Mouse (Mus musculus) liver, embryonic 12.5 days (tissue): ENCODE results near the gene Ccr1. TPM values are rescaled to one million over a fixed set of nuclear protein-coding genes. Genes with fewer than 3 reads are reported as not detected.

ENCODE experiments used
- ATAC-seq: fragments of 200-750 bp; cut with Nextera tagmentation; 2 replicates; pipeline ENCODE4 v1.8.0; 2017; ENCODE audit warnings: moderate number of reproducible peaks, mild to moderate bottlenecking, moderate library complexity
- H3K27ac ChIP-seq: fragments of 300-500 bp; sonication (generic); 2 replicates; pipeline ENCODE4 v1.5.1; 2016; ENCODE audit warnings: mild to moderate bottlenecking
- H3K27me3 ChIP-seq: fragments of 300-500 bp; sonication (generic); replicated peaks from 2 replicates; pipeline ENCODE4 v1.6.1; 2016; ENCODE audit warnings: mild to moderate bottlenecking, moderate library complexity
- H3K36me3 ChIP-seq: fragments of 300-500 bp; sonication (generic); 2 replicates; pipeline ENCODE4 v1.6.1; 2016; ENCODE audit warnings: mild to moderate bottlenecking, moderate library complexity
- H3K4me1 ChIP-seq: fragments of 300-500 bp; sonication (generic); 2 replicates; pipeline ENCODE4 v1.6.1; 2016
- H3K4me2 ChIP-seq: fragments of 300-500 bp; sonication (generic); 2 replicates; pipeline ENCODE4 v1.6.1; 2016; ENCODE audit warnings: mild to moderate bottlenecking, moderate library complexity
- H3K4me3 ChIP-seq: fragments of 300-500 bp; sonication (generic); 2 replicates; pipeline ENCODE4 v1.5.1; 2016; ENCODE audit warnings: mild to moderate bottlenecking, moderate library complexity
- H3K9ac ChIP-seq: fragments of 300-500 bp; sonication (generic); 2 replicates; pipeline ENCODE4 v1.6.1; 2016; ENCODE audit warnings: mild to moderate bottlenecking, moderate library complexity
- H3K9me3 ChIP-seq: fragments of 300-500 bp; sonication (generic); replicated peaks from 2 replicates; pipeline ENCODE4 v1.6.1; 2016; ENCODE audit warnings: mild to moderate bottlenecking, moderate library complexity
- WGBS: fragments of 180-500 bp; shearing (Covaris S2); methylation state at CpG from one replicate; pipeline ENCODE4 v1.1.7; 2016; ENCODE audit not compliant: insufficient replicate concordance; 5-methylcytosine and 5-hydroxymethylcytosine counted together
- polyA plus RNA-seq: library from polyadenylated mRNA; unstranded; fragments of >200 nt; fragmentation: Nextera tagmentation; extraction: Ambion mirVana; gene quantifications from 2 replicates; pipeline ENCODE4 v1.2.1, GENCODE M21; 2016

Ccr1 gene
- 1.4 and 1.6 TPM in 2 replicates for polyA plus RNA-seq

GRCm38 (mm10) chr9:123968290-123968912, at the start of gene Ccr1:
Ccr1 (minus strand) TSS chr9:123968692.
- Histone ChIP-seq H3K27me3 (no peaks in the 10 kb centered on the region), H3K4me2 (no peak within 1 kb of the TSS), H3K4me3 (no peak within 1 kb of the TSS), H3K27ac (peak within 1 kb of the TSS; percentile 59; the same call in 1 of the 2 replicates), H3K4me1 (peaks cover 19% of the 10 kb centered on the region), H3K36me3 (no peaks in the 10 kb centered on the region), H3K9me3 (no peaks in the 10 kb centered on the region), H3K9ac (no peak within 1 kb of the TSS)
- 55% methylated on average over 1 of the region's 1 CpGs for WGBS
- no peak for ATAC-seq

DNA sequence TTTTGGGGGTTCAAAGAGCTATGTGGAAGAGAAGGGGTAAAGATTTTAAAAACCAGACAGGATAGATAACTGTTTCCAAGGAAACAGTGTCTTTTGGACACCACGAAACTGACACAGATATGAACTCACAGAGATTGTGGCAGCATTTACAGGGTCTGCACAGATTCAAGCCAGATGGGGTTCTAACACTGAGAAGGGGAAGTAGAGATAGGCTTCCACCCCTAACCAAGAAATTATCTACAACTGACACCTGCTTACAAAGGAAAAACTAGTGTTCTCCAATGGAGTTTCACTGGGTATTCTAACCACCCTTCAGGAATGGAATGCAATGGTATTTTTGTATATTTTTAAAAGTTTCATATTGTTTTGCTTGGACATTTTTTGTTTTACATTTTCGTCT, 47.6 kb upstream of the Ccr1 start:
- ATAC-seq = peak; percentile 60
- H3K9me3 ChIP-seq = no peaks in the 10 kb centered on the region
- whole genome bisulfite sequencing = 19% methylated on average over 2 of the region's 2 CpGs

GRCm38 (mm10) chr9:124014985-124015652, 46.6 kb upstream of the Ccr1 start:
- Histone ChIP-seq H3K4me2 (no peak overlapping the region), H3K9ac (no peak overlapping the region), H3K4me3 (no peak overlapping the region), H3K36me3 (no peaks in the 10 kb centered on the region), H3K27me3 (peaks cover 13% of the 10 kb centered on the region; the same call in 1 of the 2 replicates), H3K4me1 (peaks cover 9% of the 10 kb centered on the region), H3K27ac (no peak overlapping the region), H3K9me3 (no peaks in the 10 kb centered on the region)
- peak; percentile 52; the same call in 1 of the 2 replicates for ATAC-seq
- WGBS = 55% methylated on average over 2 of the region's 2 CpGs

More for the DNA sequence above, 47.6 kb upstream of the Ccr1 start:
- Histone ChIP-seq H3K9ac (no peak overlapping the region), H3K36me3 (no peaks in the 10 kb centered on the region), H3K27ac (no peak overlapping the region), H3K4me1 (peaks cover 9% of the 10 kb centered on the region), H3K27me3 (peaks cover 13% of the 10 kb centered on the region; the same call in 1 of the 2 replicates), H3K4me3 (no peak overlapping the region), H3K4me2 (no peak overlapping the region)

GRCm38 (mm10) chr9:124013270-124013669, 44.8 kb upstream of the Ccr1 start:
- ATAC-seq = no peak
- Histone ChIP-seq H3K4me2 (no peak overlapping the region), H3K27ac (no peak overlapping the region), H3K9ac (no peak overlapping the region), H3K9me3 (no peaks in the 10 kb centered on the region), H3K4me3 (no peak overlapping the region), H3K4me1 (peaks cover 9% of the 10 kb centered on the region), H3K36me3 (no peaks in the 10 kb centered on the region), H3K27me3 (peaks cover 10% of the 10 kb centered on the region; the same call in 1 of the 2 replicates)
- WGBS = 52% methylated on average over 3 of the region's 3 CpGs

GRCm38 (mm10) chr9:124012691-124013090, 44.2 kb upstream of the Ccr1 start:
- 49% methylated on average over 2 of the region's 2 CpGs for WGBS

DNA sequence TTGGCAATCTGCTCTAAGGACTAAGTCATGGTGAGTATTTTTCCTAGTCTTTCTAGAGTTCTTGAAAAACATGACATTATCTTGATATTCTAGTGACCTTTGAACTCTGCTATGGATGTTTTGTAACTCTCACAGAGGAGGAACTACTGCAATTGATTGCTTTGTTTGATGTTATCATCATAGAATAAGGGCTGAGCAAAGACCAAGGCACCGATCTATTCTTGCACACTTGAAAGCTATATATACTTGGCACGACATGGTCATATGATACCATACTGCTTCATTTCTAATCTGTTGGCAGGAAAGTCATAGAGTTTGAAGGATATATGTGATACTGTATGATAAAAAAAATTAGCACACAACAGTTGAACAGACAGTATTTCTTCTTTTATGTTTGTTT, 31.3 kb upstream of the Ccr1 start:
- H3K4me2 ChIP-seq = no peak overlapping the region
- no peak overlapping the region for H3K4me3 ChIP-seq
- H3K4me1 ChIP-seq = peaks cover 20% of the 10 kb centered on the region
- H3K9me3 ChIP-seq = no peaks in the 10 kb centered on the region
- WGBS = 62% methylated on average over 2 of the region's 2 CpGs
- H3K9ac ChIP-seq = no peak overlapping the region
- no peaks in the 10 kb centered on the region for H3K36me3 ChIP-seq
- H3K27ac ChIP-seq = no peak overlapping the region
- ATAC-seq = no peak
- H3K27me3 ChIP-seq = no peaks in the 10 kb centered on the region

More at GRCm38 (mm10) chr9:124012691-124013090, 44.2 kb upstream of the Ccr1 start:
- peaks cover 10% of the 10 kb centered on the region; the same call in 1 of the 2 replicates for H3K27me3 ChIP-seq
- no peak overlapping the region for H3K27ac ChIP-seq
- no peak for ATAC-seq
- H3K36me3 ChIP-seq = no peaks in the 10 kb centered on the region
- H3K4me1 ChIP-seq = peaks cover 9% of the 10 kb centered on the region
- H3K4me3 ChIP-seq = no peak overlapping the region
- no peak overlapping the region for H3K9ac ChIP-seq
- H3K9me3 ChIP-seq = no peaks in the 10 kb centered on the region
- H3K4me2 ChIP-seq = no peak overlapping the region

DNA sequence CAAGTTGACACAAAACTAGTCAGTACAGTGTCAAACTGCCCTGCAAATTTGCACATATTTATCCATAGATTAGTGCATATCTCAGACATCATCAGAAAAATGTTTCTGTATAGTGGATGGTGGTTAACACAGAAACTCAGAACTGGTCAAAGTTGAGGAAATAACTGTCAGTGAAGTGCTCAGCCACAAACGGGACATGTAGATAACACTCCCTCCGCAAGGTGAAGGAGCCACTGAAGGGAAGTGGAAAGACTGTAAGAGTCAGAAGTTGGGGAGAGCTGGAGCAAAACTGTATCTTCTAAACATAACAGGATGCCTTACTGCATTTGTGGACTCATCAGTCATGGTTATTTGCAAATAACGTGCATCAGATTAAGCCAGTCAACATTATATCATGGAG, 29.2 kb upstream of the Ccr1 start:
- Histone ChIP-seq H3K4me3 (no peak overlapping the region), H3K27me3 (no peaks in the 10 kb centered on the region), H3K9ac (no peak overlapping the region), H3K4me1 (peaks cover 20% of the 10 kb centered on the region), H3K9me3 (no peaks in the 10 kb centered on the region), H3K4me2 (no peak overlapping the region), H3K36me3 (no peaks in the 10 kb centered on the region), H3K27ac (0 out of 2 replicates have a peak overlapping the region, but pooled peaks have one; percentile 14)
- ATAC-seq = 0 out of 2 replicates have a peak, but pooled peaks have one; percentile 49
- WGBS = 24% methylated on average over 3 of the region's 3 CpGs

DNA sequence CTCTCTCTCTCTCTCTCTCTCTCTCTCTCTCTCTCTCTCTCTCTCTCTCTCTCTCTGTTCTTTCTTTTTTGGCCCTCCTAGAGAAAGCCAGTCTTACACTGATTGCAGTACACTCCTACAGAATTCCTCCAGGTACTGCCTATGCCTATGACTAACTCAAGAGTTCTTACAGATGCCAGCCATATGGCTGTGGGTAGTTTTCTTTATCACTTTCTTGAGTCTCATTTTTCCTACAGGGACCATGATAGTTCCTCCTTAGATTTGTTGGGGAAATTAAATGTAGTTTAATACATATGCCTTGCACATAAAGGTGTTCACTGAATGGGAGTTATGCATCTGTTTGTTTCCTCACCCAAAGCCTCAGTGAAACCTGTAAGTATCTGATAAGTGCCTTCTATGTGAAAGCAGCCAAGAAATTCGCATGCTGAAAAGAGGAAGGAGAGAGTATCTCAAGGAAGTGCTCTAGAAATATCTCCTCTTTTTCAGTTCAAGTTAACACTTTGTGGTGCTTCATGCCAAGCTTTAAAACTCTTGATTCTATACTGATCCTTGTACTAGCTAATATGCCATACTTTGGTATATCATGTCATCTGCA, 22.9 kb upstream of the Ccr1 start:
- Histone ChIP-seq H3K27ac (no peak overlapping the region), H3K4me3 (no peak overlapping the region), H3K4me2 (0 out of 2 replicates have a peak overlapping the region, but pooled peaks have one; percentile 6), H3K9ac (no peak overlapping the region), H3K36me3 (no peaks in the 10 kb centered on the region), H3K4me1 (peaks cover 34% of the 10 kb centered on the region), H3K9me3 (no peaks in the 10 kb centered on the region), H3K27me3 (no peaks in the 10 kb centered on the region)
- ATAC-seq = peak; percentile 51; the same call in 1 of the 2 replicates
- WGBS = 7% methylated on average over 1 of the region's 1 CpGs

DNA sequence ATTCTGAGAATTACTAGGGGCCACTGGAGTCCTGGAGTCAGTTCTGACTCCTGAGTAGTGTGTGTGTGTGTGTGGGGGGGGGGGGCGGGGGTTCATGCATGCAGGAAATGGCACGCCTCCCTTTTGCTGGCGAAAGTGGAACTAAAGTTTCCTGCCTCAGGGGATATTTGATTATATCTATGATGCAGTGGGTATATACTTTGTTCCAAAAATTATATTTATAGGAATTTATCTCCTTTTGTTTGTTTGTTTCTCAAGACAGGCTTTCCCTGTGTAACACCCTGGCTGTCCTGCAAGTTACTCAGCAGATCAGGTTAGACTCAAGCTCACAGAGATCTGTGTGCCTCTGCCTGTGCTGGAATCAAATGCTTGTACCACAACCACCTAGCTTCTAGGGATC, 21.2 kb upstream of the Ccr1 start:
- Histone ChIP-seq H3K27me3 (no peaks in the 10 kb centered on the region), H3K4me2 (no peak overlapping the region), H3K9me3 (no peaks in the 10 kb centered on the region), H3K4me3 (no peak overlapping the region), H3K36me3 (no peaks in the 10 kb centered on the region), H3K4me1 (peaks cover 44% of the 10 kb centered on the region), H3K27ac (peak overlapping the region; percentile 11; the same call in 1 of the 2 replicates), H3K9ac (no peak overlapping the region)
- 40% methylated on average over 3 of the region's 3 CpGs for WGBS
- no peak for ATAC-seq

DNA sequence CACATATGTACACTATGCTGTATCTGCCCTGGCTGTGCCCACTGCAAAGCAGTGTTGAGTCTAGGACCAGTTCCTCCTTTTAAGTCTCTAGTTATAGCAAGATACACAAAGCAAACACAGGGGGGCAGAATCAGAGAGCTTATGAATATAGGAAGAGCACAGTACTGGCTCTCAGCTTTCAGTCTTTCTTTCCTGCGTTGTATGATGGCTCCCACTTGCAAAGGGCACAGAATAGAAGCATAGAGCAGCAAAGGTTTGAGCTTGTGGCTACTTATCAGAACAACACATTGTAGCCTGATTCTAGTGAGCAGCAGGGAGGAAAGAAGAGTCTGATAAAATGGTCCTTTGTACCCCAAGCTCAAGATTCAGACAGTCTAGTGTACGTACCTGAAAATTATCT, 17.7 kb upstream of the Ccr1 start:
- H3K9me3 ChIP-seq = no peaks in the 10 kb centered on the region

GRCm38 (mm10) chr9:123984943-123985342, 16.5 kb upstream of the Ccr1 start:
- no peak for ATAC-seq
- Histone ChIP-seq H3K4me1 (peaks cover 61% of the 10 kb centered on the region), H3K4me2 (no peak overlapping the region), H3K4me3 (no peak overlapping the region), H3K27ac (peak overlapping the region; percentile 33; the same call in 1 of the 2 replicates), H3K9ac (no peak overlapping the region), H3K9me3 (no peaks in the 10 kb centered on the region), H3K27me3 (no peaks in the 10 kb centered on the region), H3K36me3 (no peaks in the 10 kb centered on the region)

More for the DNA sequence above, 17.7 kb upstream of the Ccr1 start:
- WGBS = 20% methylated on average over 2 of the region's 2 CpGs
- no peak overlapping the region for H3K4me3 ChIP-seq
- H3K36me3 ChIP-seq = no peaks in the 10 kb centered on the region
- no peaks in the 10 kb centered on the region for H3K27me3 ChIP-seq
- no peak overlapping the region for H3K4me2 ChIP-seq
- no peak overlapping the region for H3K27ac ChIP-seq
- peak; percentile 66 for ATAC-seq
- peaks cover 64% of the 10 kb centered on the region for H3K4me1 ChIP-seq
- H3K9ac ChIP-seq = no peak overlapping the region

DNA sequence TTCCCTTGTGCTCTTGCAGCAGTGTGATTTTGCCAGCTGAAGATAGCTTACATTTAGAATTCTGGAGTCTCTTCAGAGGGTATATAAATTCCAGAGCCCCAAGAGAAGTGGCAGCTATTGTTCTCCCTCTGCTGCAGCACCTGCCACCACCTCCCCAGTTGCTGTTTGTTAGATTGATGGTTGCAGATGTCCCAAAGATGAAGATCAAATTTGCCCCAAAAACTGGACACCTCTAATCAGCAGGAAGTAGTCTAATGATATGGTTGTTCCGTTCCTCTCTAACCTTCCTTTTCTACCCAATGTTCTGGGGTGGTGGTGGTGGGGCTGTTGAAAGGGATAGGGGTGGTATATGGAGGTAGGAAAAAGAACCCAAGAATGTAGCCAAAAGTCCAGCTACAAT, 14.2 kb upstream of the Ccr1 start:
- H3K9ac ChIP-seq = no peak overlapping the region
- 26% methylated on average over 1 of the region's 1 CpGs for WGBS
- ATAC-seq = no peak
- H3K4me3 ChIP-seq = no peak overlapping the region
- H3K9me3 ChIP-seq = no peaks in the 10 kb centered on the region
- peaks cover 53% of the 10 kb centered on the region for H3K4me1 ChIP-seq
- H3K36me3 ChIP-seq = no peaks in the 10 kb centered on the region
- no peak overlapping the region for H3K27ac ChIP-seq
- H3K27me3 ChIP-seq = no peaks in the 10 kb centered on the region
- H3K4me2 ChIP-seq = no peak overlapping the region
